Comparison of ENCODE assay signal across 9 mouse cellular contexts in the genomic region with DNA sequence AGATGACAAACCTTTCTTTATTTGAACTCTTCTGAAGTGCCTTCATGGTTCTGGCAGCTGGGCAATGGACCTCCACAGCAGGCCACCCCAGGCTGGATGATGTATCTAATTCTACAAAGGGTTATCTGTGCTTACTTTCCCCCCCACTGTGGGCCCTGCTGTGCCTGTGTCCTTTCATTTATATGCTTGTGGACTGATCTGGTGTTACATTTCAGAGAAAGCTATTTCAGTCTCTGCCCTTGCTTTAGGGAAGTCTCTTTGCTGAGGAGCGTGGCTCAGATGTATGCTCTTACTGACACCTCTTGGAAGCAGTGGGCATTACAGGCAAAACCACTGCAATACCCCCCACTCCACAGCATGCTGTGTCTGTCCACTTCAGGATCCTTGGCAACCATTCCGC. TPM values are rescaled to one million over a fixed set of nuclear protein-coding genes. Genes with fewer than 3 reads are reported as not detected.
DNase-seq lines count a peak whose midpoint lies in the region; ATAC-seq and TF ChIP-seq lines count a peak whose summit lies in the region.
"Had no signal": no experiment of that assay in that cellular context is flagged by ENCODE, and none has a peak within 500 bp of the region (broad histone marks: within the 10 kb centered on the region; RNA-seq: fewer than 3 reads in every experiment).

No protein-coding gene starts in this region.

- TF ChIP-seq POLR2A in ES-Bruce4 (IDR thresholded peaks at IDR 0.05; ENCODE audit: insufficient read depth, low read length) = no peak

- DNase-seq in frontal cortex, postnatal 10 days (ENCODE audit: low spot score in 2 of 2) = peak; percentile 32 to 62
- no peak for DNase-seq in frontal cortex, postnatal 25 days (ENCODE audit: low spot score in 2 of 2)
- peak; percentile 21 for DNase-seq in embryo, embryonic 9.5 days (ENCODE audit: extremely low spot score)
- DNase-seq in heart, postnatal 0 days (ENCODE audit: low spot score) = peak; percentile 73
- DNase-seq in limb, embryonic 11.5 days (ENCODE audit: low spot score) = peak; percentile 51
- peak; percentile 22 to 49 for DNase-seq in natural killer cell, adult 2 months (ENCODE audit: low spot score in 2 of 2)
- DNase-seq in urinary bladder, postnatal 14 days (ENCODE audit: low spot score) = no peak

- TF ChIP-seq CTCF in ES-Bruce4 (IDR thresholded peaks at IDR 0.05; ENCODE audit: low read depth, low read length) = peak; percentile 77
- peak; percentile 69 for TF ChIP-seq CTCF in heart, postnatal 0 days (IDR thresholded peaks at IDR 0.05; ENCODE audit: low read depth)

- H3K4me2 ChIP-seq in heart, postnatal 0 days (ENCODE audit: low read depth, low read length) = no peak overlapping the region
- no peak overlapping the region for H3K4me2 ChIP-seq in limb, embryonic 11.5 days (ENCODE audit: low read depth, severe bottlenecking)
- H3K4me2 ChIP-seq: midbrain, embryonic 12.5 days had no signal

- no peak overlapping the region for H3K4me3 ChIP-seq in ES-Bruce4 (ENCODE audit: low read depth, low read length)
- H3K4me3 ChIP-seq in heart, postnatal 0 days (ENCODE audit: low read depth, low read length) = no peak overlapping the region
- H3K4me3 ChIP-seq in limb, embryonic 11.5 days (ENCODE audit: low read depth, low read length) = no peak overlapping the region
- H3K4me3 ChIP-seq: midbrain, embryonic 12.5 days had no signal

- no peaks in the 10 kb centered on the region for H3K9me3 ChIP-seq in ES-Bruce4 (replicated peaks; ENCODE audit: control insufficient read depth, insufficient read depth, low read length, poor library complexity, severe bottlenecking)
- H3K9me3 ChIP-seq in heart, postnatal 0 days (replicated peaks; ENCODE audit: control insufficient read depth, low read length) = no peaks in the 10 kb centered on the region
- H3K9me3 ChIP-seq in limb, embryonic 11.5 days (ENCODE audit: control insufficient read depth, low read length) = no peaks in the 10 kb centered on the region
- H3K9me3 ChIP-seq: midbrain, embryonic 12.5 days had no signal

- WGBS in heart, postnatal 0 days = 24% methylated on average over 2 of the region's 2 CpGs
- WGBS in limb, embryonic 11.5 days = 25% methylated on average over 2 of the region's 2 CpGs

- H3K27me3 ChIP-seq in ES-Bruce4 (ENCODE audit: control insufficient read depth, insufficient read depth, low read length, poor library complexity, severe bottlenecking) = no peaks in the 10 kb centered on the region
- no peaks in the 10 kb centered on the region for H3K27me3 ChIP-seq in heart, postnatal 0 days (ENCODE audit: control insufficient read depth, insufficient read depth, low read length)
- H3K27me3 ChIP-seq in limb, embryonic 11.5 days (ENCODE audit: control insufficient read depth, insufficient read depth, low read length) = no peaks in the 10 kb centered on the region
- H3K27me3 ChIP-seq: midbrain, embryonic 12.5 days had no signal

- no peak overlapping the region for H3K27ac ChIP-seq in ES-Bruce4 (ENCODE audit: insufficient read depth, low read length)
- H3K27ac ChIP-seq in heart, postnatal 0 days (ENCODE audit: low read depth) = peak overlapping the region; percentile 66
- H3K27ac ChIP-seq in limb, embryonic 11.5 days (replicated peaks; ENCODE audit: low read depth, low read length) = no peak overlapping the region
- H3K27ac ChIP-seq: midbrain, embryonic 12.5 days had no signal

- H3K4me1 ChIP-seq in ES-Bruce4 (ENCODE audit: control insufficient read depth, insufficient read depth, low read length) = no peaks in the 10 kb centered on the region
- H3K4me1 ChIP-seq in heart, postnatal 0 days (ENCODE audit: control insufficient read depth, insufficient read depth) = no peaks in the 10 kb centered on the region
- H3K4me1 ChIP-seq in limb, embryonic 11.5 days (ENCODE audit: control insufficient read depth, insufficient read depth, low read length) = no peaks in the 10 kb centered on the region
- H3K4me1 ChIP-seq: midbrain, embryonic 12.5 days had no signal

- no peak for TF ChIP-seq EP300 in ES-Bruce4 (IDR thresholded peaks at IDR 0.05; ENCODE audit: insufficient read depth, low read depth, low read length)
- no peak for TF ChIP-seq EP300 in heart, postnatal 0 days (IDR thresholded peaks at IDR 0.05; ENCODE audit: low read depth)

- ATAC-seq in heart, postnatal 0 days (ENCODE audit: insufficient read depth, low read depth) = peak; percentile 87
- ATAC-seq in limb, embryonic 11.5 days (ENCODE audit: insufficient number of reproducible peaks, low FRiP score, low TSS enrichment, low read depth) = peak; percentile 68; the same call in 1 of the 2 replicates

- no peak overlapping the region for H3K9ac ChIP-seq in ES-Bruce4 (ENCODE audit: low read depth, poor library complexity, severe bottlenecking)
- no peak overlapping the region for H3K9ac ChIP-seq in heart, postnatal 0 days (replicated peaks; ENCODE audit: low read depth, low read length)
- no peak overlapping the region for H3K9ac ChIP-seq in limb, embryonic 11.5 days (ENCODE audit: low read length)
- H3K9ac ChIP-seq: midbrain, embryonic 12.5 days had no signal

- H3K36me3 ChIP-seq in ES-Bruce4 (ENCODE audit: control insufficient read depth, insufficient read depth, low read length, poor library complexity, severe bottlenecking) = no peaks in the 10 kb centered on the region
- H3K36me3 ChIP-seq in heart, postnatal 0 days (replicated peaks; ENCODE audit: control insufficient read depth, insufficient read depth, low read length) = no peaks in the 10 kb centered on the region
- H3K36me3 ChIP-seq in limb, embryonic 11.5 days (ENCODE audit: control insufficient read depth, insufficient read depth, low read length) = no peaks in the 10 kb centered on the region
- H3K36me3 ChIP-seq: midbrain, embryonic 12.5 days had no signal

RNA-seq across cellular contexts. Expression of gene Elavl1, which starts 44.9 kb away (rescaled TPM):
- polyA plus RNA-seq in ES-Bruce4 (2011; ENCODE audit: insufficient read depth, insufficient read length, low read depth, missing spikeins) = 118 and 123 TPM in 2 replicates
- total RNA-seq in heart, postnatal 0 days (2014; rRNA removed; ENCODE audit: low replicate concordance) = 61.1 and 64.4 TPM in 2 replicates
- 93.3 and 97.0 TPM in 2 replicates for polyA plus RNA-seq in heart, postnatal 0 days (2015; fragmentation: Nextera tagmentation; extraction: Ambion mirVana)
- polyA plus RNA-seq in limb, embryonic 11.5 days (2014; fragmentation: Nextera tagmentation; extraction: Ambion mirVana) = 402 and 403 TPM in 2 replicates

RNA-seq across cellular contexts. Expression of gene Ccl25, which starts 45.1 kb away (rescaled TPM):
- 35.1 and 40.2 TPM in 2 replicates for polyA plus RNA-seq in ES-Bruce4 (2011; ENCODE audit: insufficient read depth, insufficient read length, low read depth, missing spikeins)
- total RNA-seq in heart, postnatal 0 days (2014; rRNA removed; ENCODE audit: low replicate concordance) = 7.9 and 10.7 TPM in 2 replicates
- 5.8 and 6.1 TPM in 2 replicates for polyA plus RNA-seq in heart, postnatal 0 days (2015; fragmentation: Nextera tagmentation; extraction: Ambion mirVana)
- polyA plus RNA-seq in limb, embryonic 11.5 days (2014; fragmentation: Nextera tagmentation; extraction: Ambion mirVana) = 18.2 and 20.8 TPM in 2 replicates

Comparison
In these comparisons a context has a peak if more than half of its experiments do, and no peak if none do; other contexts are left out.
1. DNase-seq: peak in frontal cortex, postnatal 10 days (2 of 2), embryo, embryonic 9.5 days (single experiment), heart, postnatal 0 days (single experiment), limb, embryonic 11.5 days (single experiment) and natural killer cell, adult 2 months (2 of 2); none in frontal cortex, postnatal 25 days (0 of 2) and urinary bladder, postnatal 14 days (single experiment).